Mouse (Mus musculus) regulatory T cell (primary cell): ENCODE data around the gene Lcp1.

Source experiments
- in situ Hi-C: fragments of 300-600 bp; cut with MboI, MseI; formaldehyde crosslinking; loops from one replicate; pipeline ENCODE4 v1.15.1; 2025; ENCODE audit warnings: high pct_unique_total_duplicates

Gene Lcp1

DNA sequence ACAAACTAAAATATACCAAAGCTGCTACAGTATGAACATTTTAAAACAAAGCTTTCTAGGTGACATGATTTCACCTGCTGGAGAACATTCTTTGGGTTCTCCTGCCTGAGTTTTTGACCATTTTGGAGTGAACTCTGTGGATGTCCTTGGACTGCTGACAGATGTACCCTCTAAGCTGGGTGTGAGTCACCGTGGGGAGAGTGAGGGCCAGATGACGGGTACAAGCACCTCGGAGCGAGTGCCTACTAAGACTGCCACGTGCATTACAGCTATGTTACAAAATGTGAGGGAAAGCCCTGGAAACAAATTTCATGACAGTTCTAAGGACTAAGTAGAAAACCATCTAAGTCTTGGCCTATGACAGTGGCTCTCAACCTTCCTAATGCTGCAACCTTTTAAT lies 138.6 kb downstream of the Lcp1 start:
- in situ Hi-C loops: loop anchor here (25.0 kb wide), 1 partner anchor 1118 kb away; no protein-coding TSS in a partner anchor

DNA sequence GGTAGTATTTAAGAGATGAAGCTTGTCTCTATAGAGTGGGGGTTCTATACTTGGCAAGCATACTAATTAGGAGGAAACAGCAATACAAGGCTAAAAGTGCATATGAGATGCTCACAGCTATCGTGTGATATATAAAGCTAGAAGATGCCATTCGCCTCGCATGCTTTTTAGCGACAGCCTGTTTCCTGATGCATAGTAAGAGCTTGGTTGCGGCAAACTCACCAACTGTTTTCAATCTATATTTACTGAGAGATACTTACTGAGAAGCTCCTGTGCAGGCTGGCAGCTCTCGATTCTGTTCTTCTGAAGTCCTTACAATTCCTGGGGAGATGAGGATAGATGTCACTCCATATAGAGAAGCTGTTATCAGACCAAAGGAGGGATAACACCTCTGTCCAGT lies 148.8 kb downstream of the Lcp1 start:
- in situ Hi-C loops: loop anchor here (10.0 kb wide), 1 partner anchor 2005 kb away; no protein-coding TSS in a partner anchor

DNA sequence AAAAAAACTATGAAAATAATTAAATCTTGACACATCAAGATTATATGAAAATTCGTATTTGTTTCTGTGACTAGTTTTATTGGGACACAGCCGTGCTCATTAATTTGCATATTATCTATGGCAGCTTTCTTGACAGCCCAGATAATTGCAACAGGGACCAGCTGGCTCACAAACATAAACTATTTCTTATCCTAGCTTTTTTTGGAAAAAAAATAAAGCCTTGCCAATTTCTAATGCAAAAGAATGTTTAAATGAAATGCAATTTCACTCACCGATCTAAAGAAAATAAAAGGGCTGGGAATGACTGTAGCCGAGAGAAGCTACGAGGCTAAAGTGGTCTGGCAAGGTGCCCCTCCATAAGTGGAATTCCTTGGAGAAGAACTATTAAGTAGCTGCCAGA lies 149.5 kb downstream of the Lcp1 start:
- in situ Hi-C loops: no loop called here
